Mouse (Mus musculus): Measurements from ENCODE around the gene Wdr20. TPM values are rescaled to one million over a fixed set of nuclear protein-coding genes. Genes with fewer than 3 reads are reported as not detected.

Gene Wdr20
- total and polyA plus RNA-seq, 3 experiments = 16.4 to 47.1 (median 28.5) TPM

DNA sequence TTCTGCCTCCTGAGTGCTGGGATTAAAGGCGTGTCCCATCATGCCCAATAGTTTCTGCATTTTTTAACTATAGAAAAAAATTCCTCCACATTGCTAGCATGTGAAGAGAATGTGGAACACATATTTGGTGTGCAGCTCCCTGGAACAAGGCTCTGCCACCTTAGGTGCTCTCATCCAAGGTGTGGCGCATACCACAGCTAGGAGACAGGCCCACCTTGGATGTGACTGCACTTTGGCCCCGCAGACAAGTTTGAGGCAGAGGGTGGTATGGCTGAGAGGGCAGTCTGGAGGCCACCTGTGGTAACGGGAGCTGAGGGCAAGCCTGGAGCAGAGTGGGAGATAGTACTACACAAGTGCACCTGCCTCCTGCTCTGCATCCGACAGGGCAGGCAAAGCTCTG lies 71.1 kb downstream of the Wdr20 start:
- H3K4me1 ChIP-seq (ENCODE audit: insufficient read depth, low read depth, low read length) = no peaks in the 10 kb centered on the region
- no peak overlapping the region for H3K4me3 ChIP-seq (ENCODE audit: low read depth, low read length)
- H3K36me3 ChIP-seq (replicated peaks) = peaks cover 44% of the 10 kb centered on the region
- no peak for DNase-seq (ENCODE audit: low spot score)
- H3K27me3 ChIP-seq (ENCODE audit: insufficient read depth, low read length) = no peaks in the 10 kb centered on the region
- no peak for ATAC-seq (ENCODE audit: extremely low read depth, insufficient number of reproducible peaks, low FRiP score, poor library complexity, severe bottlenecking)
- no peaks in the 10 kb centered on the region for H3K9me3 ChIP-seq (replicated peaks)
- TF ChIP-seq TAL1 (conservative IDR thresholded peaks at IDR 0.05; ENCODE audit: low read depth, low read length) = no peak
- no peak for TF ChIP-seq CTCF (IDR thresholded peaks at IDR 0.05; ENCODE audit: low read depth, low read length)
- TF ChIP-seq POLR2AphosphoS5 (IDR thresholded peaks at IDR 0.05; ENCODE audit: insufficient replicate concordance, low read depth, low read length) = no peak
- TF ChIP-seq GATA2 (IDR thresholded peaks at IDR 0.05; ENCODE audit: borderline replicate concordance, low read depth, low read length) = no peak
- TF ChIP-seq GATA1 (IDR thresholded peaks at IDR 0.05; ENCODE audit: borderline replicate concordance, low read length) = no peak

DNA sequence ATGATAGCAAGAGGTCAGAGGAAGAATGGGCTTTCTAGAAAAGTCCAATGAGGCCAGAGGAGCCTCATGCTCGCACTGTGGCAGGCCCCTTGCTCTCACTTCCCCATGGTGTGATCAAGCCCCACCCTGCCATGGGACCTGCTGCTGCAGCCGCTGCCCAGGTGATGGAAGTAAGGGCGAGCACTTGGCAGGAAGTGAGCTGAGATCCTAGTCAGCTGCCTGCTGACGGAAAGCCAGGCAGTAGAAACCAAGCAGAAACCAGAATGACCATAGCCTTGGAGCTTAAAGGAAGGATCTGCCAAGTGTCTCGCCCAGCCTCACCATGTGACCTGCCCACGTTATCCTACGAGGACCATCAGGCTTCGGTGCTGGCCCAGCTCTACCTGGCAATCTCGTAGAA lies 75.4 kb downstream of the Wdr20 start:
- peaks cover 4% of the 10 kb centered on the region for H3K9me3 ChIP-seq (replicated peaks)
- ATAC-seq (ENCODE audit: extremely low read depth, insufficient number of reproducible peaks, low FRiP score, poor library complexity, severe bottlenecking) (no peak), DNase-seq (ENCODE audit: low spot score) (no peak)
- TF ChIP-seq TAL1 (conservative IDR thresholded peaks at IDR 0.05; ENCODE audit: low read depth, low read length) = no peak
- TF ChIP-seq GATA2 (IDR thresholded peaks at IDR 0.05; ENCODE audit: borderline replicate concordance, low read depth, low read length) = no peak
- TF ChIP-seq CTCF (IDR thresholded peaks at IDR 0.05; ENCODE audit: low read depth, low read length) = no peak
- peaks cover 4% of the 10 kb centered on the region; the same call in 1 of the 2 replicates for H3K27me3 ChIP-seq (ENCODE audit: insufficient read depth, low read length)
- H3K36me3 ChIP-seq (replicated peaks) = peaks cover 6% of the 10 kb centered on the region
- H3K4me3 ChIP-seq (ENCODE audit: low read depth, low read length) = no peak overlapping the region
- H3K4me1 ChIP-seq (ENCODE audit: insufficient read depth, low read depth, low read length) = no peaks in the 10 kb centered on the region

DNA sequence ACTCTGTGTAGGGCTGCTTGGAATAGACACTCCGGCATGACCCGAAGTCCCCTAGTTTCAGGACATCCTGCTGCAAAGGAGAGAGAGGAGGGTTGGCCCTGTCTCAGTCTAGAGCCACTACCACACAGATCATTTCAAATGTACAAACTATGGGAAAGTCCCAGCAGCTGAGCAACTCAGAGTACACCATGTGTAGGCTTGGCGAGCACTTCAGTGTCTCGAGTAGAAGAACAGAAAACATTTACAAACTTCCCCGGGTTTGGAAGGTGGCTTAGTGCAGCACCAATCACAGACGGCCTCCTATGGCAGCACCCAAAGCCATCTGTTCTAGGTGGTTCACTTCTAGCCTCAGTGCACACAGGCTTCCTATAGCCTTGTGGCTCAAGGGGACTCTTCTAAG lies 75.9 kb downstream of the Wdr20 start:
- H3K4me1 ChIP-seq (ENCODE audit: insufficient read depth, low read depth, low read length) = no peaks in the 10 kb centered on the region
- H3K9me3 ChIP-seq (replicated peaks) = peaks cover 6% of the 10 kb centered on the region
- H3K27me3 ChIP-seq (ENCODE audit: insufficient read depth, low read length) = peaks cover 5% of the 10 kb centered on the region; the same call in 1 of the 2 replicates
- no peak for TF ChIP-seq GATA1 (IDR thresholded peaks at IDR 0.05; ENCODE audit: borderline replicate concordance, low read length)
- no peak for TF ChIP-seq TAL1 (conservative IDR thresholded peaks at IDR 0.05; ENCODE audit: low read depth, low read length)
- TF ChIP-seq GATA2 (IDR thresholded peaks at IDR 0.05; ENCODE audit: borderline replicate concordance, low read depth, low read length) = no peak
- no peak for TF ChIP-seq CTCF (IDR thresholded peaks at IDR 0.05; ENCODE audit: low read depth, low read length)
- TF ChIP-seq POLR2AphosphoS5 (IDR thresholded peaks at IDR 0.05; ENCODE audit: insufficient replicate concordance, low read depth, low read length) = no peak
- H3K4me3 ChIP-seq (ENCODE audit: low read depth, low read length) = no peak overlapping the region
- ATAC-seq (ENCODE audit: extremely low read depth, insufficient number of reproducible peaks, low FRiP score, poor library complexity, severe bottlenecking) (no peak), DNase-seq (ENCODE audit: low spot score) (no peak)
- H3K36me3 ChIP-seq (replicated peaks) = peaks cover 2% of the 10 kb centered on the region

DNA sequence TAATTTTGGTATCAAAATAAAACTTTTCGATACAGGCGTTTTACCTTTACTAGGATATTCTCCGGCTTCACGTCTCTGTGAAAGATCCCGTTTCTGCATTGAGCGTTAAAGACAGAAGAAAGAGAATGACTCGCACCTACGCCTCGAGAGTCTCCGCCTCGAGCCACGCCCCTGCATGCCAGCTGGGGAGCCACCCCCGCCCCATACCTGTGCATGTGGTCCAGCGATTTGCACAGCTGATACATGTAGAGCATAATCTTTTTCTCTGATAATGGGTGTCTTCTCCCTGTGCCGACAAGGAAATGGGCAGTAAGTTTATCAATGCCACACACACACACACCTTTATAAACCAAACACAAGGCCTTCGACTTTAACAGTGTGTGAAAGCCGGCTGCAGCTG lies 77.2 kb downstream of the Wdr20 start:
- no peak for ATAC-seq (ENCODE audit: extremely low read depth, insufficient number of reproducible peaks, low FRiP score, poor library complexity, severe bottlenecking)
- H3K27me3 ChIP-seq (ENCODE audit: insufficient read depth, low read length) = peaks cover 7% of the 10 kb centered on the region; the same call in 1 of the 2 replicates
- no peak for DNase-seq (ENCODE audit: low spot score)
- 0 out of 2 replicates have a peak, but pooled peaks cover 2% of the 10 kb centered on the region for H3K4me1 ChIP-seq (ENCODE audit: insufficient read depth, low read depth, low read length)
- peaks cover 6% of the 10 kb centered on the region for H3K9me3 ChIP-seq (replicated peaks)
- peaks cover 2% of the 10 kb centered on the region for H3K36me3 ChIP-seq (replicated peaks)
- TF ChIP-seq TAL1 (conservative IDR thresholded peaks at IDR 0.05; ENCODE audit: low read depth, low read length) = no peak
- no peak overlapping the region for H3K4me3 ChIP-seq (ENCODE audit: low read depth, low read length)

DNA sequence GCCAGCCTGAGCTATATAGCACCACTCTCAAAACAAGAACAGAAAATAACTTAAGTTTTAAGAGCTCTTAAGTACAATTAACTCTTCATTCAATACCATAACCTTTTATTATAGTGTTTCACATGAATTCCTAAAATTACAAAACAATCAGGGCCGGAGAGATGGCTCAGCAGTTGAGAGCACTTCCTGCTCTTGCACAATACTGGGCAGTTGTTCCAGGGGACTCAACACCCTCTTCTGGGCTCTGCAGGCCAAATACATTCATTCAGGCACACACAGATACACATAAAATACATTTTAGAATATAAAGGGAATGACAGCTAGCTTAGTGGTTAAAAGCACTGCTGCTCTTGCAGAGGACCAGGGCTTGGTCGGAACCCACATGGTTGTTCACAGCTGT lies 79.1 kb downstream of the Wdr20 start:
- ATAC-seq (ENCODE audit: extremely low read depth, insufficient number of reproducible peaks, low FRiP score, poor library complexity, severe bottlenecking) (no peak), DNase-seq (ENCODE audit: low spot score) (no peak)
- peaks cover 4% of the 10 kb centered on the region for H3K4me1 ChIP-seq (ENCODE audit: insufficient read depth, low read depth, low read length)
- no peaks in the 10 kb centered on the region for H3K36me3 ChIP-seq (replicated peaks)
- peaks cover 12% of the 10 kb centered on the region for H3K27me3 ChIP-seq (ENCODE audit: insufficient read depth, low read length)
- H3K4me3 ChIP-seq (ENCODE audit: low read depth, low read length) = no peak overlapping the region
- peaks cover 6% of the 10 kb centered on the region for H3K9me3 ChIP-seq (replicated peaks)
- no peak for TF ChIP-seq TAL1 (conservative IDR thresholded peaks at IDR 0.05; ENCODE audit: low read depth, low read length)
- no peak for TF ChIP-seq GATA1 (IDR thresholded peaks at IDR 0.05; ENCODE audit: borderline replicate concordance, low read length)
- TF ChIP-seq POLR2AphosphoS5 (IDR thresholded peaks at IDR 0.05; ENCODE audit: insufficient replicate concordance, low read depth, low read length) = no peak
- no peak for TF ChIP-seq CTCF (IDR thresholded peaks at IDR 0.05; ENCODE audit: low read depth, low read length)
- no peak for TF ChIP-seq GATA2 (IDR thresholded peaks at IDR 0.05; ENCODE audit: borderline replicate concordance, low read depth, low read length)

DNA sequence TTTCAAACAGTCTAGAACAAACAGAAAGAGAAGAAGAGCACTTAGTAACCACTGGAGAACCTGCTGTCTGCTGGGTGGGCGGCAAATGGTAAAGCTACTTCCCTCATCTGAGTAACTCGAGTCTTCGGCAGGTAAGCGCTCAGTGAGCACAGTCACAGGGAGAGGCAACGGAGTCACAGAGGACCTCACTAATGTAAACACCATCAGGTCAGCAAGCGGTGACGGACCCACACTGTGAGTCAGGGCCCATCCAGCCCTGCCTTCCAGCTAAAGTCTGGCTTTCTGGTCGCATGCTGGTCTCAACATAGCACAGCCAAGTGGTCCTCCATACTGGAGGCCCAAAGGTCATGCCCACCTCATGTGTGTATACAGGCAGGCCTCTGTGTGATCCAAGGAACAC lies 81.6 kb downstream of the Wdr20 start:
- Histone ChIP-seq H3K27me3 (ENCODE audit: insufficient read depth, low read length) (peaks cover 18% of the 10 kb centered on the region), H3K4me3 (ENCODE audit: low read depth, low read length) (no peak overlapping the region), H3K4me1 (ENCODE audit: insufficient read depth, low read depth, low read length) (peaks cover 11% of the 10 kb centered on the region), H3K9me3 (replicated peaks) (peaks cover 6% of the 10 kb centered on the region), H3K36me3 (replicated peaks) (no peaks in the 10 kb centered on the region)
- DNase-seq (ENCODE audit: low spot score) (no peak), ATAC-seq (ENCODE audit: extremely low read depth, insufficient number of reproducible peaks, low FRiP score, poor library complexity, severe bottlenecking) (no peak)
- TF ChIP-seq POLR2AphosphoS5 (IDR thresholded peaks at IDR 0.05; ENCODE audit: insufficient replicate concordance, low read depth, low read length) = no peak

DNA sequence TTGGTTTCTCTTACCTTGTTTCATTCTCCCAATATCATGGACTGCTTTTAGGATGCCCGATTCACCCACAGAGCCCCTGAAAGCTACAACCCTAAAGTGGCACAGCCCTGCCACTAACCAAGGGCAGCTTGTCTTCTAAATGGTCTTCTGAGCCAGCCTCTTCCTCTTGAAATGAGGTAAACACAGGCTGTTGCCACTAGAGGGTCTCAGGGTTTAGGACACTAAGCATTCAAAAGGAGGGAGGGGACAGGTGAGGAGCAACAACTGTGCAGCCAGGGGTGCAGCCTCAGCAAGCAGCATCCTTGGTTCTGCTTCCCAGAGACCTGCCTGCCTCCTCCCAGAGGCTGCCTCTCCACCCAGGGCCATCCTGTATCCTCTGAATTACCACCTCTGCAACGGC lies 84.0 kb downstream of the Wdr20 start:
- DNase-seq (ENCODE audit: low spot score) (no peak), ATAC-seq (ENCODE audit: extremely low read depth, insufficient number of reproducible peaks, low FRiP score, poor library complexity, severe bottlenecking) (no peak)
- peaks cover 11% of the 10 kb centered on the region for H3K4me1 ChIP-seq (ENCODE audit: insufficient read depth, low read depth, low read length)
- H3K4me3 ChIP-seq (ENCODE audit: low read depth, low read length) = no peak overlapping the region
- H3K36me3 ChIP-seq (replicated peaks) = no peaks in the 10 kb centered on the region
- TF ChIP-seq CTCF (IDR thresholded peaks at IDR 0.05; ENCODE audit: low read depth, low read length) = no peak
- no peak for TF ChIP-seq POLR2AphosphoS5 (IDR thresholded peaks at IDR 0.05; ENCODE audit: insufficient replicate concordance, low read depth, low read length)
- TF ChIP-seq GATA1 (IDR thresholded peaks at IDR 0.05; ENCODE audit: borderline replicate concordance, low read length) = no peak
- no peak for TF ChIP-seq TAL1 (conservative IDR thresholded peaks at IDR 0.05; ENCODE audit: low read depth, low read length)
- TF ChIP-seq GATA2 (IDR thresholded peaks at IDR 0.05; ENCODE audit: borderline replicate concordance, low read depth, low read length) = no peak
- peaks cover 6% of the 10 kb centered on the region for H3K9me3 ChIP-seq (replicated peaks)
- peaks cover 31% of the 10 kb centered on the region for H3K27me3 ChIP-seq (ENCODE audit: insufficient read depth, low read length)
